ENCODE assay signal across 8 mouse cellular contexts in the genomic region with DNA sequence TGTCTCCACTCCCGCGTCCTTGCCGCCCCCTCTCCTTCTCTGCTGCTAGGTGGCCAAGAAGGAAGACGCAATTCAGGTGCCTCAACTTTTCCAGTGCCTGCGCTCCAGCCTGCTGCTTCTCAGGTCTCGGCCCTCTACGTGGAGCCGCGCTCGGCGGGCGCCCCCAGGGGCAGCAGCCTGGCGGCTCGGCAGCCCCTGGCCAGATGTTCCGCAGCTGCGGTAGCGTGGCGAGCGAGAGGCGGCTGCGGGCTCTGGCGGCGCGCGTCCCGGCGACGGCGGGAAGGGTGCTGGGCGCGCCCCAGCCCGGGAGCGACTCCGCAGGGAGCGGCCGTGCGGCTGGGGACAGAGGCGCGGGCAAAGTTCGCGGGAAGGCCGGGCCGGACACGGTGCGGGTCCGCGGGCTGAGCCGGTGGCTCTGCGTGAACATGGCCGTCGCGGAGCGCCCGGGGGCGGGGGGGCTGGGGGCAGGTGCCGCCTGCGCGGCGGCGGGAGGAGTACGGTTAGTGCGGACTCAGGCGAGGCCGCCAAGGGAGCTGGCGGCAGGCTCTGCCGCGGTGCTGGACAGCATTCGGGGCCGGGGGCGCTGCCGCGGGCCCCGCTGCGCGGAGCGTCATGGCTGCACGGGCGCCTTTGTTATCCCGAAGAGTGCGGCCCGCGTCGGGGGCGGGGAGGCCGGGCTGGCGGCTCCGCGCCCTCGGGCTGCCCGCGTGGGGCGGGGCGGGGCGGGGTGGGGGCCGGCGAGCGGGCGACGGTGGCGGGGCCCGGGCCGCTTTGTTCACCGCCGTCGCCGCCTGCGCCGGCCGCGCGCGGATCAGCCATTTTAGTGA. TPM values are rescaled to one million over a fixed set of nuclear protein-coding genes. Genes with fewer than 3 reads are reported as not detected.
DNase-seq lines count a peak whose midpoint lies in the region; ATAC-seq lines count a peak whose summit lies in the region.

No protein-coding gene starts in this region.

- peak overlapping the region; percentile 77 for H3K4me3 ChIP-seq in forebrain, embryonic 10.5 days
- H3K4me3 ChIP-seq in hindbrain, embryonic 15.5 days, result peak overlapping the region; percentile 71
- H3K4me3 ChIP-seq in liver, embryonic 11.5 days (ENCODE audit: low read depth, low read length), result peak overlapping the region; percentile 82
- peak overlapping the region; percentile 63 for H3K4me3 ChIP-seq in neural tube, embryonic 15.5 days (replicated peaks)

- intact Hi-C loops in left cerebral cortex, postnatal 4 days (cut with DNase I), result no loop called here

- H3K4me2 ChIP-seq in hindbrain, embryonic 15.5 days, result peak overlapping the region; percentile 75
- H3K4me2 ChIP-seq in liver, embryonic 11.5 days, result peak overlapping the region; percentile 68
- peak overlapping the region; percentile 74 for H3K4me2 ChIP-seq in neural tube, embryonic 15.5 days

- WGBS in forebrain, embryonic 10.5 days, result 28% methylated on average over 111 of the region's 112 CpGs
- WGBS in hindbrain, embryonic 15.5 days, result 9% methylated on average over 19 of the region's 112 CpGs
- WGBS in liver, embryonic 11.5 days, result 16% methylated on average over 66 of the region's 112 CpGs
- WGBS in neural tube, embryonic 15.5 days, result 26% methylated on average over 58 of the region's 112 CpGs

- H3K9me3 ChIP-seq in forebrain, embryonic 10.5 days, result no peaks in the 10 kb centered on the region
- no peaks in the 10 kb centered on the region for H3K9me3 ChIP-seq in hindbrain, embryonic 15.5 days
- H3K9me3 ChIP-seq in liver, embryonic 11.5 days (ENCODE audit: control insufficient read depth, low read length), result no peaks in the 10 kb centered on the region
- no peaks in the 10 kb centered on the region for H3K9me3 ChIP-seq in neural tube, embryonic 15.5 days (replicated peaks)

- ATAC-seq in hindbrain, embryonic 15.5 days (ENCODE audit: low FRiP score, low read depth), result peak; percentile 68
- peak; percentile 62 for ATAC-seq in liver, embryonic 11.5 days (replicated peaks; ENCODE audit: low FRiP score)
- ATAC-seq in neural tube, embryonic 15.5 days (ENCODE audit: low FRiP score), result peak; percentile 73

- H3K4me1 ChIP-seq in forebrain, embryonic 10.5 days, result peaks cover 11% of the 10 kb centered on the region; the same call in 1 of the 2 replicates
- no peaks in the 10 kb centered on the region for H3K4me1 ChIP-seq in hindbrain, embryonic 15.5 days (replicated peaks)
- H3K4me1 ChIP-seq in liver, embryonic 11.5 days (replicated peaks; ENCODE audit: control insufficient read depth, insufficient read depth, low read length), result no peaks in the 10 kb centered on the region
- 0 out of 2 replicates have a peak, but pooled peaks cover 3% of the 10 kb centered on the region for H3K4me1 ChIP-seq in neural tube, embryonic 15.5 days

- H3K27me3 ChIP-seq in forebrain, embryonic 10.5 days (ENCODE audit: poor library complexity, severe bottlenecking), result peaks cover 18% of the 10 kb centered on the region
- no peaks in the 10 kb centered on the region for H3K27me3 ChIP-seq in hindbrain, embryonic 15.5 days
- H3K27me3 ChIP-seq in liver, embryonic 11.5 days (replicated peaks; ENCODE audit: control insufficient read depth, insufficient read depth, low read length), result peaks cover 4% of the 10 kb centered on the region; the same call in 1 of the 2 replicates
- no peaks in the 10 kb centered on the region for H3K27me3 ChIP-seq in neural tube, embryonic 15.5 days (replicated peaks)

- DNase-seq in left cerebral cortex, postnatal 4 days, result peak; percentile 25
- no peak for DNase-seq in left cerebral cortex, adult 9 months (ENCODE audit: low spot score in 2 of 2)
- peak; percentile 52 for DNase-seq in adrenal gland, postnatal 14 days
- DNase-seq in forebrain, embryonic 10.5 days (ENCODE audit: extremely low spot score, low spot score), result peak; percentile 38
- peak; percentile 47 for DNase-seq in liver, embryonic 11.5 days (ENCODE audit: low spot score)
- DNase-seq in urinary bladder, postnatal 36 days (ENCODE audit: low spot score in 2 of 2), result peak; percentile 6 to 11

- peak overlapping the region; percentile 83 for H3K9ac ChIP-seq in hindbrain, embryonic 15.5 days
- H3K9ac ChIP-seq in liver, embryonic 11.5 days (ENCODE audit: low read depth, low read length), result peak overlapping the region; percentile 94
- H3K9ac ChIP-seq in neural tube, embryonic 15.5 days (replicated peaks), result peak overlapping the region; percentile 73

- H3K36me3 ChIP-seq in forebrain, embryonic 10.5 days (replicated peaks), result peaks cover 25% of the 10 kb centered on the region
- H3K36me3 ChIP-seq in hindbrain, embryonic 15.5 days, result peaks cover 4% of the 10 kb centered on the region; the same call in 1 of the 2 replicates
- H3K36me3 ChIP-seq in liver, embryonic 11.5 days (ENCODE audit: control insufficient read depth, insufficient read depth, low read length), result peaks cover 3% of the 10 kb centered on the region; the same call in 1 of the 2 replicates
- H3K36me3 ChIP-seq in neural tube, embryonic 15.5 days, result peaks cover 3% of the 10 kb centered on the region; the same call in 1 of the 2 replicates

- H3K27ac ChIP-seq in forebrain, embryonic 10.5 days, result peak overlapping the region; percentile 99
- peak overlapping the region; percentile 93 for H3K27ac ChIP-seq in hindbrain, embryonic 15.5 days (replicated peaks)
- H3K27ac ChIP-seq in liver, embryonic 11.5 days (ENCODE audit: low read depth, low read length), result peak overlapping the region; percentile 96
- H3K27ac ChIP-seq in neural tube, embryonic 15.5 days (replicated peaks), result peak overlapping the region; percentile 93

RNA-seq across cellular contexts. Expression of a gene that starts 0.6 kb away (rescaled TPM):
- total RNA-seq in left cerebral cortex, postnatal 4 days (2021), result 100 to 1,000 TPM; 189 to 222 TPM
- total RNA-seq in adrenal gland, postnatal 14 days (2021), result 151 and 154 TPM in 2 replicates
- 833 and 839 TPM in 2 replicates for polyA plus RNA-seq in forebrain, embryonic 10.5 days (2016; fragmentation: Nextera tagmentation; extraction: Ambion mirVana)
- polyA plus RNA-seq in hindbrain, embryonic 15.5 days (2015; fragmentation: Nextera tagmentation; extraction: Ambion mirVana), result 459 and 467 TPM in 2 replicates
- 475 and 501 TPM in 2 replicates for polyA plus RNA-seq in liver, embryonic 11.5 days (2014; fragmentation: Nextera tagmentation; extraction: Ambion mirVana)
- polyA plus RNA-seq in neural tube, embryonic 15.5 days (2015; fragmentation: Nextera tagmentation; extraction: Ambion mirVana), result 419 and 441 TPM in 2 replicates

Comparison
In these comparisons a context has a peak if more than half of its experiments do, and no peak if none do; other contexts are left out.
1. DNase-seq: peak in left cerebral cortex, postnatal 4 days (single experiment), adrenal gland, postnatal 14 days (single experiment), forebrain, embryonic 10.5 days (single experiment), liver, embryonic 11.5 days (single experiment) and urinary bladder, postnatal 36 days (2 of 2); none in left cerebral cortex, adult 9 months (0 of 2).
2. Peak in every context shown above with its lines, with median percentiles within 50 percentile points of each other: H3K27ac ChIP-seq, H3K4me3 ChIP-seq, ATAC-seq, H3K4me2 ChIP-seq and H3K9ac ChIP-seq.